Mouse (Mus musculus): ENCODE results near the gene Cenpf. TPM values are rescaled to one million over a fixed set of nuclear protein-coding genes. Genes with fewer than 3 reads are reported as not detected.
"Not testable (repeated sequence)": the region's sequence is repeated elsewhere in the genome, so short reads cannot be mapped to it uniquely, and the experiment has no call there.

Cenpf gene
- polyA plus RNA-seq, 1 experiment from 2014 or later, result 92.3 TPM

GRCm38 (mm10) chr1:189692442-189692841 is 4.6 kb upstream of the Cenpf start:
- H3K4me1 ChIP-seq, result peaks cover 16% of the 10 kb centered on the region
- 47% methylated on average over 3 of the region's 3 CpGs for WGBS
- not testable (repeated sequence) for H3K27me3 ChIP-seq; H3K27ac ChIP-seq; H3K4me2 ChIP-seq (replicated peaks); H3K9me3 ChIP-seq; ATAC-seq (ENCODE audit: low FRiP score, low read depth); H3K4me3 ChIP-seq; H3K9ac ChIP-seq; H3K36me3 ChIP-seq

DNA sequence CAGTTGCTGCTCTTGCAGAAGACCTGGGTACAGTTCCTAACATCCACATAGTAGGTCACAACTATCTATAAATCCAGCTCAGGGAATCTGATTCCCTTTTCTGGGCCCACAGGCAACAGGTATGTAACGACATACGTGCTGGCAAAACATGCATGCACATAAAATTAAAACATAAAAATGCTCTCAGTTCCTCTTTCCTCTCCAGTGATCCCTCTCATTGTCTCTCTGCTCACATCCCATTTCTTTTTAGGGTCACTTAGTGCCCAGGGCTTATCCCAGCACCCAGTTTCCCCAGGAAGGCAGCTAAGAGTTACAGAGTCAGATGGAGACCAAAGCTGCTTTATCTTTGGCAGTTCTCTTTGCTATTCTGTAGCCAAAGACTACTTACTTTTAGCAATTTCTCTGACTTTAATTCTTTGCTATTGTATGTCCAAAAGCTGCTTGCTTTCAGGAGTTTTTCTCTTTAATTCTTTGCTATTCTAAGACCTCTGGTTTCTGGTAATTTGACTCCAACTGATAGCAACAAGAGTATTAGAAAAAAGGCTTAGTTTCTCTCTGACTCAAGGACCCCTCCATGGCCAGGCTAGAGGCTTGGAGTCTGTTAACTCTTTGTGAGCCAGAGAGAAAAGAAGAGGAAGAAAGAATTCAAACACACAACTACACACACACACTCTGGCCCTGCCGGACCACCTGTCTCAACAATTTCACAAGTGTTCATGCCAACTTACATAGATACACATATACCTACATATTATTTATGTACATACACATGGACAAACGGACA is 1.4 kb upstream of the Cenpf start:
- Histone ChIP-seq H3K27ac (no peak overlapping the region; the same call in 1 of the 2 replicates), H3K27me3 (no peaks in the 10 kb centered on the region), H3K36me3 (peaks cover 15% of the 10 kb centered on the region), H3K4me2 (replicated peaks) (peak overlapping the region; percentile 94), H3K4me1 (peaks cover 34% of the 10 kb centered on the region), H3K4me3 (peak overlapping the region; percentile 77), H3K9ac (peak overlapping the region; percentile 56), H3K9me3 (no peaks in the 10 kb centered on the region)
- 33% methylated on average over 4 of the region's 4 CpGs for WGBS
- no peak for ATAC-seq (ENCODE audit: low FRiP score, low read depth)

DNA sequence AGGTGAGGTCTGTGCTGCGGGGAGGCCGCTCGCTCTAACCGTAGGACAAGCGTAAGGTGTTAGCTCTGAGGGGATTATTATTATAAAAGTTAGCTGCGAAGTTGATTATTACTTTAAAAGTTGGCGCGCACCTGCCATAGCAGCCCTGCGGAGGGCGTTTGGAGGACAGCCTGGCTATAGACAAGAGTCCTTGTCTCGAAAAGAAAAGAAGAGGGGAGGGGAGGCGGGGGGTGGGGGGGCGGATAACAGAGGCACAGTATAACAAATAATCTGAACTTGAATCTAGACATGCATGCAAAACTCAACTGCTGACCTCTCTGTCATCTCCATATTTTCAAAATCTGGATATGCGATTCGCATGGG is 483 bp upstream of the Cenpf start:
- H3K4me1 ChIP-seq, result peaks cover 34% of the 10 kb centered on the region
- H3K36me3 ChIP-seq, result peaks cover 24% of the 10 kb centered on the region
- H3K4me3 ChIP-seq, result peak overlapping the region; percentile 77
- ATAC-seq (ENCODE audit: low FRiP score, low read depth), result no peak; the same call in 1 of the 2 replicates
- no peaks in the 10 kb centered on the region for H3K27me3 ChIP-seq
- peak overlapping the region; percentile 56 for H3K9ac ChIP-seq
- peak overlapping the region; percentile 94 for H3K4me2 ChIP-seq (replicated peaks)
- 3% methylated on average over 15 of the region's 15 CpGs for WGBS
- no peak overlapping the region for H3K27ac ChIP-seq
- no peaks in the 10 kb centered on the region for H3K9me3 ChIP-seq

GRCm38 (mm10) chr1:189686025-189686424 is 1.9 kb downstream of the Cenpf start:
- 93% methylated on average over 6 of the region's 6 CpGs for WGBS
- Histone ChIP-seq H3K27me3 (no peaks in the 10 kb centered on the region), H3K4me2 (replicated peaks) (peak overlapping the region; percentile 94), H3K36me3 (peaks cover 42% of the 10 kb centered on the region), H3K9ac (no peak overlapping the region), H3K9me3 (no peaks in the 10 kb centered on the region), H3K4me1 (peaks cover 34% of the 10 kb centered on the region), H3K4me3 (peak overlapping the region; percentile 77; the same call in 1 of the 2 replicates), H3K27ac (no peak overlapping the region)
- no peak for ATAC-seq (ENCODE audit: low FRiP score, low read depth)

DNA sequence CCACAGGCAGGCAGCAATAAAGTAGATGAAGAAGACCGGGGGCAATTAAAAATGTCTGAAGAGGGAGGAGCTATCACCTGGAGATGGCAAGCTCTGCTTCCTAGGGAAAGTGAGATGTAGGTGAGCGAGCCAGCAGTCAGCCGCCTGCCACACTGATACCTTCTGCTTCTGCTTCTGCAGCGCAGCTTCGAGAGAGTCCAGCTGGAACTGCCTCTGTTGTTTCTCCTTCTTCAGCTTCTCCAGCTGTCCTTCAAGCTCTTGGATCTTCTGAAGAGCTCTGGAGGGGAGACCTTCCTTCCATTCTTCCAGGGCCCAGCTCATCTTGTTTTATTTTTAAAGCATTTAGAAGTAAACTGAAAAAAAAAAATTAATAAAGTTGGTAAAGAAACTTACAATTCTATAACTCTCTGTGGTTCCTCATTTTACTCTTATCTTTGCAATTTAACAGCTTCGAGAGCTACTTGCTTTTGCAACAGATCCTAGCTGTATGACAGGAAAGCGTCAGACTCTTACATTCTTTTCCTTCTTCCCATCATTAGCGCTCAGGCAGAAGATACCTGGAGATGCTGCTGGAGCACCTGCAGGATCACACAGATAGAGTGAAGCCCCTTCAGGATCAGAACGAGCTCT is 3.0 kb downstream of the Cenpf start:
- H3K27me3 ChIP-seq, result no peaks in the 10 kb centered on the region
- no peak overlapping the region for H3K4me2 ChIP-seq (replicated peaks)
- no peak overlapping the region for H3K4me3 ChIP-seq
- H3K4me1 ChIP-seq, result peaks cover 34% of the 10 kb centered on the region
- 94% methylated on average over 9 of the region's 9 CpGs for WGBS
- no peaks in the 10 kb centered on the region for H3K9me3 ChIP-seq
- no peak for ATAC-seq (ENCODE audit: low FRiP score, low read depth)
- H3K36me3 ChIP-seq, result peaks cover 53% of the 10 kb centered on the region
- no peak overlapping the region for H3K27ac ChIP-seq
- H3K9ac ChIP-seq, result no peak overlapping the region

GRCm38 (mm10) chr1:189679555-189679954 is 8.3 kb downstream of the Cenpf start:
- peaks cover 74% of the 10 kb centered on the region for H3K36me3 ChIP-seq
- H3K9me3 ChIP-seq, result no peaks in the 10 kb centered on the region
- no peak overlapping the region for H3K4me3 ChIP-seq
- H3K4me1 ChIP-seq, result no peaks in the 10 kb centered on the region
- no peak overlapping the region for H3K27ac ChIP-seq
- no peak overlapping the region for H3K9ac ChIP-seq
- no peaks in the 10 kb centered on the region for H3K27me3 ChIP-seq
- WGBS, result 89% methylated on average over 3 of the region's 3 CpGs
- no peak for ATAC-seq (ENCODE audit: low FRiP score, low read depth)
- no peak overlapping the region for H3K4me2 ChIP-seq (replicated peaks)

DNA sequence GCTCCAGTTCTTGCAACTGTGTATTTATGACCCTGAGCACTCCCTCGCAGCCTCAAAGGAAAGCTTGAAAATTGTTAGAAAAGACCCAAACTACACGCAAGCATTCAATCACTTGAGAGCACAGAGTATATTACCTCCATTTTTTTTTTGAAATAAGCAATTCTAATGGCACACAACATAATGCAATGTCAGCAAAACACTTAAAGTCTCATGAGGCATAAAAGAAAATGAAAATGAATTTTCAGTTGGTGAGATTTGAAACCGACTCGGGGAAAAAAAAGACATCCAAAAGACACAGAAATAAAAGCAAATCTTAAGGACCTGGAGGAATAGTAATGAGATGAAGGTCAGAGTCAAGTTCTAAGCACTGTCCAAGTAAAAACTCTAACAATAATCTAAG is 11.9 kb downstream of the Cenpf start:
- Histone ChIP-seq H3K27ac (no peak overlapping the region), H3K4me2 (replicated peaks) (no peak overlapping the region), H3K36me3 (peaks cover 72% of the 10 kb centered on the region), H3K27me3 (no peaks in the 10 kb centered on the region), H3K9ac (no peak overlapping the region), H3K4me1 (no peaks in the 10 kb centered on the region), H3K4me3 (no peak overlapping the region), H3K9me3 (no peaks in the 10 kb centered on the region)
- ATAC-seq (ENCODE audit: low FRiP score, low read depth), result no peak
- 90% methylated on average over 4 of the region's 4 CpGs for WGBS

DNA sequence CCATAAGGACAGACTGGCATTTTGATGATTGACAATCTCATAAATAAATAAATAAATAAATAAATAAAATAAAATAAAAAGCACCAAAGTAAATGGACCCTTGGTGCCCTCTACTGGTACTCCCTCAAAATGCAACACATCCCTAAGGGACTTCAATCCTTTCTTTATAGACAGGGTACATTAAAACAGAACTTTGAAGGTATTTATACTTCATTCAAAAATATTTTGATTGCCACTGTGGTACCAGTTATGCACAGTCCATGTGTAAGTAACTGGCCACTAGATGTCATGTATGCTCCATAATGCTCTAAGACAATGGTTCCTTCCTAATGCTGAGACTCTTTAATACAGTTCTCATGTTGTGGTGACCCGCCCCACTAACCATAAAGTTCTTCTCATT is 12.5 kb downstream of the Cenpf start:
- H3K27me3 ChIP-seq, result no peaks in the 10 kb centered on the region

GRCm38 (mm10) chr1:189665966-189666365 is 21.9 kb downstream of the Cenpf start:
- peaks cover 57% of the 10 kb centered on the region for H3K36me3 ChIP-seq
- H3K4me1 ChIP-seq, result no peaks in the 10 kb centered on the region
- no peak overlapping the region for H3K4me2 ChIP-seq (replicated peaks)
- H3K9me3 ChIP-seq, result no peaks in the 10 kb centered on the region
- H3K27me3 ChIP-seq, result no peaks in the 10 kb centered on the region
- WGBS, result 89% methylated on average over 3 of the region's 3 CpGs
- no peak overlapping the region for H3K27ac ChIP-seq
- no peak overlapping the region for H3K4me3 ChIP-seq
- no peak overlapping the region for H3K9ac ChIP-seq
- ATAC-seq (ENCODE audit: low FRiP score, low read depth), result no peak

More for the DNA sequence above, 12.5 kb downstream of the Cenpf start:
- Histone ChIP-seq H3K9me3 (no peaks in the 10 kb centered on the region), H3K9ac (no peak overlapping the region), H3K36me3 (peaks cover 70% of the 10 kb centered on the region), H3K4me1 (no peaks in the 10 kb centered on the region), H3K27ac (no peak overlapping the region), H3K4me2 (replicated peaks) (no peak overlapping the region), H3K4me3 (no peak overlapping the region)
- 78% methylated on average over 1 of the region's 1 CpGs for WGBS
- no peak for ATAC-seq (ENCODE audit: low FRiP score, low read depth)

DNA sequence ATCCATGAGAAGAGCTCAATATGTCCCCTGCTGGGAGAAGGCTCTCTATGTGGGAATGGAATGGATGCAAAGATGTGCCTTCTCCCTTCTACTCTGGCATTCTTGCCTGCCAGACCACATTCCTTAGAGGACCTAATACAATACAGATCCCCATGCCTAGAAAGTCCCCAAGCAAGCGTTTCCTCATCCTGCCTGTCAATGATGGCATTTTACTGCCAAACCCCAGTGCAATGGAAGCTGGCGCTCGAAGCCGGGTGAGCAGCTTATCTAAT is 23.1 kb downstream of the Cenpf start:
- no peak for ATAC-seq (ENCODE audit: low FRiP score, low read depth)
- no peak overlapping the region for H3K27ac ChIP-seq
- no peak overlapping the region for H3K4me2 ChIP-seq (replicated peaks)
- H3K36me3 ChIP-seq, result peaks cover 55% of the 10 kb centered on the region
- H3K4me1 ChIP-seq, result no peaks in the 10 kb centered on the region
- H3K9me3 ChIP-seq, result no peaks in the 10 kb centered on the region
- WGBS, result 84% methylated on average over 4 of the region's 4 CpGs
- no peak overlapping the region for H3K9ac ChIP-seq
- H3K27me3 ChIP-seq, result no peaks in the 10 kb centered on the region
- no peak overlapping the region for H3K4me3 ChIP-seq

DNA sequence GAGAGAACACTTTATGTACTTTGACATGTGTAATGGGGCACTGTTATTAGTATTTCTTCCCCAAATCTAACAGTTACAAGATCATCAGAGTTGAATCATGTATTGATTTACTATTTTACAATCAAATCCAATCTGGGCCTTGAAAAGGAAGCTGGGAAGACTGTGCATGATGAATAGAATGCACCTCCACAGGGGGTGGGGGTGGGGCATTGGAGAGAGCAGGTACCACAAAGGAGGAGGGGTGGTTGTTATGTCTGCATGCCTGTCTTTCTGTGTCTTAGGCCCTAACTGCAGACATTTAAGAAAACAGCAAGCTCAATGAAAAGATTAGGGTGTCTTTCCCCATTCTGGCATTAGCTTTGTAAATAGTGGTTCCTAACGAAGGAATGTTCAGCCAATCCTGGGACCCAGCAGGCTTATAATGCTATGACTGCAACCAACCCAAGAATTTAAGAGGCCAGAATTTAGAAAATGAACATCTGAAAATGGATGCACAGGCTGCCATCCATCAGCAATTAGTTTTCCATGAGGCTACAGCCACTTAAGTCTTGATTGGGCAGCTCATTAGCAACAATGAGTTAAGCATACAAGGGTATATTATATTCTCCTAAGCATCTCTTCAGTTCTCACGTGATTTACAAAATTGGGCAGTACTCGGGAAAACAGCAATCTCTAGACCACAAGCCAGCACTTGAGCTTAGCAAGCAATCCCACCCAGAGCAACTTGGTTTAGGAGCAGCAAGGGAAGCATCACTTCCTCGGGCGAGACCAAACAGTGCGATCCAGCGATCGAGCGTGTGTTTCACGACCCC is 23.6 kb downstream of the Cenpf start:
- Histone ChIP-seq H3K9me3 (no peaks in the 10 kb centered on the region), H3K9ac (no peak overlapping the region), H3K36me3 (peaks cover 52% of the 10 kb centered on the region), H3K4me1 (no peaks in the 10 kb centered on the region), H3K27me3 (no peaks in the 10 kb centered on the region), H3K4me3 (no peak overlapping the region), H3K4me2 (replicated peaks) (no peak overlapping the region), H3K27ac (no peak overlapping the region)
- 87% methylated on average over 10 of the region's 10 CpGs for WGBS
- ATAC-seq (ENCODE audit: low FRiP score, low read depth), result no peak

DNA sequence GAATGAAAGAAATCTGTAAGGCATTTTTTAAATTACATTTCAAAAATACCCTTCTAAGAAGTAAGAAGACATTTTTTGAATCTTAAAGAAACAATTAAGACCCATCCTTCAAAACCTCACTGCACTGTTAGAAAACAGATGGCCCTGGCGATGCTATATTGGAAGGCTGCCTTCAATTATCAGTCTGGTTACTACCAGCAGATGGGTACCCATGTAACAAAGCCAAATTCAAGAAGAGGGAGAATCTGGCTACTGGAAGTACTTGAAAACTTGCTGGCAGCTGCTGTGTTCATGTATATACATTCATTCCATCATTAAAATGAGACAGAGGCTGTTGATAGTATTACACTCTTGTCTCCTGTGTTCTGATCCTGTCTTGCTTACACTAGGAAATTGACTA is 24.4 kb downstream of the Cenpf start:
- ATAC-seq (ENCODE audit: low FRiP score, low read depth), result no peak
- Histone ChIP-seq H3K27me3 (no peaks in the 10 kb centered on the region), H3K4me2 (replicated peaks) (no peak overlapping the region), H3K9me3 (no peaks in the 10 kb centered on the region), H3K27ac (no peak overlapping the region), H3K9ac (no peak overlapping the region), H3K4me1 (no peaks in the 10 kb centered on the region), H3K36me3 (peaks cover 52% of the 10 kb centered on the region), H3K4me3 (no peak overlapping the region)
- WGBS, result 76% methylated on average over 1 of the region's 1 CpGs
